Mouse (Mus musculus) C2C12 (cell line): Measurements from ENCODE around the gene Klhdc4.

ENCODE experiments used
- MYOD1 ChIP-seq: IDR thresholded peaks from one replicate; pipeline ENCODE4 v1.6.1; 2011; ENCODE audit warnings: low read depth; ENCODE audit not compliant: control insufficient read depth, insufficient read length
- USF1 ChIP-seq: IDR thresholded peaks from one replicate; pipeline ENCODE4 v1.6.1; 2011; ENCODE audit warnings: low read depth, mild to moderate bottlenecking, control low read depth, moderate library complexity

DNA sequence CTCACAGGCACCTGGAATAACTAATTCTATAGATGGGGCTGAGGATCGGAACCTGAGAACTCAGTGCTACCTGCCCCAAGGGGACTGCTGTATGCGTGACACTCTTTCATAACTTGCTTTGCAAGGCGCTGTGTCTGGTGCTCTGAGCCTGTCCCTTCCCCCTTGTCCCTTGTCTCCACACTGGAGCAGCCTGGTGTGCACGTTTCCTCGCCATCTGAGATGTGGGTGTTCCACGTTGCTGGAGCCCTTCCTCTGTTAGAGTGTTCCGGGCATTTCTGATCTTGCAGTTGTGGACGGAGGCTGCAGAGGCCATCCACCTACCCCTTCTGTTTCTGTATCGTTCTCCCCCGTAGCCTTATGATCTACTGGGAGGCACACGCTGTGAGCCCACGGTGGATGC, 70.9 kb downstream of the Klhdc4 start:
- no peak for TF ChIP-seq MYOD1
- TF ChIP-seq USF1 = no peak
